Mouse (Mus musculus) forebrain, embryonic 14.5 days (tissue): ENCODE results near the gene Exo5. TPM values are rescaled to one million over a fixed set of nuclear protein-coding genes. Genes with fewer than 3 reads are reported as not detected.

ENCODE experiments used
- ATAC-seq: fragments of 200-750 bp; cut with Nextera tagmentation; 2 replicates; pipeline ENCODE4 v1.8.0; 2017; ENCODE audit warnings: mild to moderate bottlenecking, moderate library complexity
- DNase-seq: peaks from one replicate; pipeline ENCODE4 v3.0.0-alpha.2; 2015; ENCODE audit warnings: low spot score
- H3K27ac ChIP-seq: fragments of 300-500 bp; sonication (generic); 2 replicates; pipeline ENCODE4 v1.5.1; 2014; ENCODE audit warnings: low read depth, mild to moderate bottlenecking, control low read depth, low read length, moderate library complexity
- H3K27me3 ChIP-seq: fragments of 300-500 bp; sonication (generic); replicated peaks from 2 replicates; pipeline ENCODE4 v1.6.1; 2014; ENCODE audit warnings: low read length, control low read depth, mixed read lengths; ENCODE audit not compliant: control insufficient read depth, insufficient read depth
- H3K36me3 ChIP-seq: fragments of 300-500 bp; sonication (generic); 2 replicates; pipeline ENCODE4 v1.6.1; 2014; ENCODE audit warnings: low read length, control low read depth; ENCODE audit not compliant: control insufficient read depth, insufficient read depth
- H3K4me1 ChIP-seq: fragments of 300-500 bp; sonication (generic); 2 replicates; pipeline ENCODE4 v1.6.1; 2014; ENCODE audit warnings: antibody characterized with exemption, low read length, control low read depth; ENCODE audit not compliant: control insufficient read depth, insufficient read depth
- H3K4me2 ChIP-seq: fragments of 300-500 bp; sonication (generic); 2 replicates; pipeline ENCODE4 v1.6.1; 2014; ENCODE audit warnings: mild to moderate bottlenecking, control low read depth, low read length
- H3K4me3 ChIP-seq: fragments of 300-500 bp; sonication (generic); 2 replicates; pipeline ENCODE4 v1.5.1; 2014; ENCODE audit warnings: low read depth, low read length, control low read depth
- H3K9ac ChIP-seq: fragments of 300-500 bp; sonication (generic); 2 replicates; pipeline ENCODE4 v1.6.1; 2014; ENCODE audit warnings: mild to moderate bottlenecking, low read length, control low read depth, moderate library complexity
- H3K9me3 ChIP-seq: fragments of 300-500 bp; sonication (generic); replicated peaks from 2 replicates; pipeline ENCODE4 v1.6.1; 2016; ENCODE audit warnings: low read length, control low read depth, mixed read lengths; ENCODE audit not compliant: control insufficient read depth
- WGBS: fragments of 180-500 bp; shearing (Covaris S2); extraction: QIAGEN DNeasy Blood & Tissue Kit; methylation state at CpG from one replicate; pipeline ENCODE4 v1.1.7; 2014; 5-methylcytosine and 5-hydroxymethylcytosine counted together
- polyA plus RNA-seq: library from polyadenylated mRNA; unstranded; fragments of >200 nt; fragmentation: Nextera tagmentation; extraction: Ambion mirVana; gene quantifications from 2 replicates; pipeline ENCODE4 v1.2.1, GENCODE M21; 2014

Gene Exo5
- polyA plus RNA-seq, 1 experiment from 2014 or later: 41.4 TPM

DNA sequence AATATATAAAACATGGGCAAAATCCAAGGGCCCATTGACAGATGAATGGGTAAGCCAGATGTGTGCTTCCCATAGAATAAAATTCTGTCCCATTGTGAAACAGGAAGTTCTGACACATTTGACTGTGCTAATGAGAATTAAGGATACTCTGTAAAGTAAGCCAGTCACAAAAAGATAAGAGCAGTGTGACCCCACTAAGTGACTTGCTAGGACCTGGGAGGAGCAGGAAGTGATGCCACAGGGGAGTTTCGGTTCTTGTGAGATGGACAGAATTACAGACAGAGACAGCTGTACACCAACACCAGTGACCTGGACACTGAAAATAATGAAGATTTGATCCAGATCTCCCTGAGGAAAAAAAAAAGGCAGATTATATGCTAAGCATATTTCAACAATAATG, 11.0 kb downstream of the Exo5 start:
- H3K4me3 ChIP-seq: no peak overlapping the region
- DNase-seq: no peak
- H3K4me1 ChIP-seq: no peaks in the 10 kb centered on the region
- WGBS: 83% methylated on average over 1 of the region's 1 CpGs
- H3K27ac ChIP-seq: no peak overlapping the region
- H3K4me2 ChIP-seq: no peak overlapping the region
- no peak overlapping the region for H3K9ac ChIP-seq
- H3K9me3 ChIP-seq: no peaks in the 10 kb centered on the region
- no peaks in the 10 kb centered on the region for H3K27me3 ChIP-seq
- ATAC-seq: no peak
- H3K36me3 ChIP-seq: no peaks in the 10 kb centered on the region

DNA sequence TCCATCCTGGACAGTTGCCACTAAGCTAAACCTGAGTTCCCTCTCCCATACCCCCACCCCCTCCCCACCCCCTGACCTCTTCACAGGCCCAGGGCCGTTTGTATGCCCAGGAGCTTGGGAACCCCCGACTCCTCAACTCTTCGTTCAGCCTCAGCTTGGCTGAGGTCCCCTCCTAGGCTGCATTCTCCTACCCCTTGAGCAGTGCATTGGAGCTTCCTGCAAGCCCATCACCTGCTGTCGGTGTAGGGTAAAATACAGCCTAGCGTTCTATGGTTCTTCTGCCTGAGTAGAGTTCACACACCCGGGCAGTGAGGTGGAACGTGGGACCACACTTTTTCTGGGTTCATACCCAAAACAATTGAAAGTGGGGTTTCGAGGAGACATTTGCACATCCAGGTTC, 11.4 kb downstream of the Exo5 start:
- 59% methylated on average over 8 of the region's 8 CpGs for WGBS

DNA sequence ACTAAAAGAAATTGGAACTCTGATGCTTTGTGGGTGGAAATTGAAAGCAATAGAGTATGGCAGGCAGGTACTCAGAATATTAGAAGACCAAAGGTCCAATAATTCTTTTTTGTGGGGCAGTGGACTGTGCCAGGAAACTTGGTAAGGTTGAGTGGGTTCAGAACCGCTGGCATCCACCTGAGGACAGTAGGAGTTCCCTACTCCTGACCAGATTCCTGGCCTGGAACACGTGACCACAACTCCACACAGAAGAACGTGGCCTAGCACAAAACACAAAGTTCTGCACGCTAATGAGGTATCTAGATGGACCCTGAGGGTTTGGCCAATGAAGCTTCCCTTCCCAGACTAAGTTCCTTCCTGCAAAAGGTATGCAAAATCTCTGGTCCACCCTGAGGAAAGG, 12.0 kb downstream of the Exo5 start:
- no peak overlapping the region for H3K4me2 ChIP-seq
- WGBS: 49% methylated on average over 4 of the region's 4 CpGs
- no peaks in the 10 kb centered on the region for H3K36me3 ChIP-seq
- H3K4me1 ChIP-seq: no peaks in the 10 kb centered on the region
- H3K9ac ChIP-seq: no peak overlapping the region
- no peak for DNase-seq
- H3K4me3 ChIP-seq: no peak overlapping the region
- H3K27me3 ChIP-seq: no peaks in the 10 kb centered on the region
- no peaks in the 10 kb centered on the region for H3K9me3 ChIP-seq
- no peak for ATAC-seq
- no peak overlapping the region for H3K27ac ChIP-seq

More for the DNA sequence above, 11.4 kb downstream of the Exo5 start:
- Histone ChIP-seq H3K27me3 (no peaks in the 10 kb centered on the region), H3K4me1 (no peaks in the 10 kb centered on the region), H3K4me2 (no peak overlapping the region), H3K4me3 (no peak overlapping the region), H3K9me3 (no peaks in the 10 kb centered on the region), H3K36me3 (no peaks in the 10 kb centered on the region), H3K9ac (no peak overlapping the region), H3K27ac (no peak overlapping the region)
- no peak for DNase-seq
- ATAC-seq: no peak

DNA sequence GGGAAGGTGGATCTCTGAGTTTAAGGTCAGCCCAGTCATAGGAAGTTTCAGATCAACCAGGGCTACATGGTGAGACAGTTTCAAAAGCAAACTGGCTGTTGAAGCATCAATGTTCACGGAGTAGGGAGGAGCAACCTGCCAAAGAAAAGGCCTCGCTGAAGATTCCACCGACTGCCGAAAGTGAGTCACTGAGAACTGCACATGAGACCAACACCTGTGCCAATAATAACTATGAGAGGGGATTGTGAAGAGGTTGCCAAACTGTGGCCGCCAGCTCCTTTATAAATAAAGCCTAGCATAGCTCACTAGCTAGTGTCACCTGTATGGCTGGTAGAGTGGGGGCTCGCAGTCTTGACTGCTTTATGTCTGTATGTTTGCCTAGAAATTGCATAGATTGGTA, 13.7 kb downstream of the Exo5 start:
- 85% methylated on average over 6 of the region's 6 CpGs for WGBS

DNA sequence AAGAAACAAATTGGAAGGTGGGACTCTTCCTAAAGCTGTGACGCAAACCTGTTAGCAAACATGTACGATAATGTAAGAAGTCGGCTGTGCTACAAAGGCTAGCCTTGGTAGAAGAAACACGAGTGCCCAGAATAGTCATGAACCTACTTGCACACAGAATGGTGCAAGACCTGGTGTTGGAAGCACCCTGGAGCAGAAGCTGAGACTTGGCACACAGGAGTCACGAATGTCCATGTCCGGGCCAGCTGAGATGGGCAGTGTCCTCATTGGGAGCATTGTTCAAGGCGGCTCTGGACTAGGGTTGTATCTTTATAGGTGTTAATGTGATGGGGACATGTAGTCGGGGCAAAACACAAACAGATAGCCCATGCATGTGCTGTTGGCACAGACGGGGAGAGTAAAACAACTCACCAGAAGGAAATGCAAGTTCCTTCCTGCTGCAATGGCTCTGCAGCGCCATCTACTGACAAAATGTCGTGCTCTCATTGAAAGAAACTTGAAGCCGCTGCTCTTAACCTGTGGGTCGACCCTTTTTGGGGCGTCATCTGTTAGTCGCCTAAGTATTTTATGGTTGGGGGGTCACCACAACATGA, 15.2 kb downstream of the Exo5 start:
- no peak overlapping the region; the same call in 1 of the 2 replicates for H3K9ac ChIP-seq
- no peak overlapping the region for H3K27ac ChIP-seq
- DNase-seq (peak; percentile 91), ATAC-seq (peak; percentile 55)
- no peak overlapping the region for H3K4me3 ChIP-seq
- H3K27me3 ChIP-seq: no peaks in the 10 kb centered on the region
- H3K36me3 ChIP-seq: no peaks in the 10 kb centered on the region
- WGBS: 32% methylated on average over 15 of the region's 15 CpGs
- H3K4me1 ChIP-seq: no peaks in the 10 kb centered on the region
- no peaks in the 10 kb centered on the region for H3K9me3 ChIP-seq
- no peak overlapping the region for H3K4me2 ChIP-seq

More for the DNA sequence above, 13.7 kb downstream of the Exo5 start:
- H3K4me3 ChIP-seq: no peak overlapping the region
- ATAC-seq (no peak), DNase-seq (no peak)
- H3K4me1 ChIP-seq: no peaks in the 10 kb centered on the region
- no peak overlapping the region for H3K4me2 ChIP-seq
- H3K9ac ChIP-seq: no peak overlapping the region
- no peaks in the 10 kb centered on the region for H3K9me3 ChIP-seq
- H3K36me3 ChIP-seq: no peaks in the 10 kb centered on the region
- no peak overlapping the region for H3K27ac ChIP-seq
- H3K27me3 ChIP-seq: no peaks in the 10 kb centered on the region

DNA sequence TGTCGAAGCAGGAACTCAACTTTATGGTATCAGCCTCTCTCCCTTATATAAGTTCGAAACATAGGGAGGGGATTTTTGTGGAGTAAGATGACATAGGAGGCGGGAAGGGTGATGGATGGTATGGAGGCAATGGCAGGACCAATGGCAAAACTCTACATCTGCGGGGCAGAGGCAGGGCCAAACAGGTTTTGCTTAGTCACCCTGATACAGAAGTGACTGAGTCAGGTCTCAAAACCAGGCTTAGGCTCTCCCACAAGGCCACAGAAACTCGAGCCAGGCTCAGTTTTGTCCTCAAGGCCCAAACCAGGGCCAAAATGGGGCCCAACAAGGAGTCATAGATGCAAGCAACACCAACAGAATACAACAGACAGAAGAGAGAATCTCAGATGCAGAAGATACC, 19.2 kb downstream of the Exo5 start:
- ATAC-seq (no peak), DNase-seq (no peak)
- no peaks in the 10 kb centered on the region for H3K9me3 ChIP-seq
- H3K27me3 ChIP-seq: no peaks in the 10 kb centered on the region
- no peak overlapping the region for H3K27ac ChIP-seq
- no peak overlapping the region for H3K4me3 ChIP-seq
- H3K9ac ChIP-seq: no peak overlapping the region
- WGBS: 81% methylated on average over 5 of the region's 5 CpGs
- H3K4me2 ChIP-seq: no peak overlapping the region
- no peaks in the 10 kb centered on the region for H3K4me1 ChIP-seq
- H3K36me3 ChIP-seq: no peaks in the 10 kb centered on the region

DNA sequence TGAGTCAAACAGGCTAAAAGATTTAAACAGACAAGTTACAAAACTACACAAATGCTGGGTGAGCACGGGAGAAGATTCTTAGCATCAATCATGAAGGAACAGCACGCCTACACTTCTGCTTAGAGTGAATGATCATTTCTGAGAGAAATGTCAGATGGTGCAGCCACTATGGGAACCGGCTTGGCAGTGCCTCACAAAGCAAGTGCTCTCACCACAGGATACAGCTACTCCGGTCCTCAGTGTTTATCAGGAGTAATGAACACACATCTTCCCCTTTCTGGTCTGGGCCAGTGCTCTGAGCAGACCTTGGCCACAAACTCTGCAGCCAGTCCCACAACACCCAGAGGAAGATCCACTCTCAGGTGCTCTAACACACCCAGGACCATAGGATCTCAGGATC, 20.3 kb downstream of the Exo5 start:
- ATAC-seq (no peak), DNase-seq (no peak)
- no peaks in the 10 kb centered on the region for H3K27me3 ChIP-seq
- no peak overlapping the region for H3K4me3 ChIP-seq
- H3K9me3 ChIP-seq: no peaks in the 10 kb centered on the region
- 82% methylated on average over 4 of the region's 4 CpGs for WGBS
- H3K9ac ChIP-seq: no peak overlapping the region
- no peaks in the 10 kb centered on the region for H3K4me1 ChIP-seq
- no peak overlapping the region for H3K4me2 ChIP-seq
- no peak overlapping the region for H3K27ac ChIP-seq
- no peaks in the 10 kb centered on the region for H3K36me3 ChIP-seq

DNA sequence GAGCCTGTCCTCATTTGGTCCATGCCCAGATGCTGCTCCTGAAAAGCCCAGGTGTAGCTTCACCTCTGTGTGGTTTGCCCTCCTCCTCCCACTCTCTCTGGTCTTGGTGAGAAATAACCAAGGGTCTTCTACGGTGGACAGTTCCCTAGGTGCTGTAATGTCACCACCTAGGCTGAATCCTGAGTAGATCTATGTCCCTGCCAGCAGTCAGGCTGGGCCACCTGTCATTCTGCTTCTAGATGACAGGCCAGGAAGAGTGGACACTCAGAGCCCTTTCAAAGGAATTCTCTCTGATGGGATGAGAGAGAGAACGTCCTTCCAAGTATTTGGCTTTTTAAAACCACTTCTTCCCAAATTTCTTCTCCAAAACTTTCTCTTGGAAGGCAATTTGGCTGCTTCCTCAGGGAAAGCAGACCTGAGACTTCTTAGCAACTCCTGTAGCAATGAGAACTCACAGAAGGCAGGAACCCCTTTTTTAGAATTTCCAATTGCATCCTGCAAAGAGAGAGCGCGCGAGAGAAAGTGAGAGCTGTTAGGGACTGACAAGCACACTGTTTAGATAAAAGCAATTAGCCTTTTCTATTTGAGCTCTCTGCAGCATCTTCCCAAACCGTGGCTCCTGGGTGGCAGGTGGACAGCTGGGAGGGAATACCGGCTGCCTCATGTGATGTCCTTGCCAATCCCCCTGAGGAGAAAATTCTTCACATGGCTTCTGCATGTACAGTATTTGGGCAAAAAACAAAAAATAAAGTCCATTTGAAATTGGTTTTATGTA, 28.8 kb downstream of the Exo5 start:
- Histone ChIP-seq H3K9me3 (no peaks in the 10 kb centered on the region), H3K4me3 (no peak overlapping the region), H3K36me3 (no peaks in the 10 kb centered on the region), H3K27ac (no peak overlapping the region), H3K4me2 (no peak overlapping the region), H3K9ac (no peak overlapping the region), H3K4me1 (no peaks in the 10 kb centered on the region), H3K27me3 (no peaks in the 10 kb centered on the region)
- DNase-seq (no peak), ATAC-seq (no peak)
- 82% methylated on average over 7 of the region's 7 CpGs for WGBS

DNA sequence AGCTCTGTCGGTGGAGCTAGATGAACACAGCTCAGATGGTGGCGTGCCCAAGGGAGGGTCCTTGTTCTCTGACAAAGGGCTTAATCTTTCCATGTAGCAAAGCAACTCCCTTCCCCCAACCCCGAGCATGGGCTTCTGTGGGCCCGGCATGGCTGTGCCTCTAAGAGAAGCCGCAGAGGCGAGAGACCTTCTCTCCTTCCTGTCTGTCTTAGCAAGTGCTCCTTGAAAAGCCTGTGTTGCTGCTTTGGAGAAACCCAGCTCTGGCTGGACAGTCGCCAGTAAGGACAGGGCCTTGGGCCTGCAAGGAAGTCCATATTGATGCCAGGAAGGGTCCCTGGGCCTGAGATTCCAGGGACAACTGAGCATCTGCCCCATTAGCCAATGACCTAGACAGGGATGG, 29.6 kb downstream of the Exo5 start:
- H3K27me3 ChIP-seq: no peaks in the 10 kb centered on the region
- DNase-seq (no peak), ATAC-seq (no peak)
- WGBS: 61% methylated on average over 7 of the region's 7 CpGs
- no peak overlapping the region for H3K4me2 ChIP-seq
- H3K9me3 ChIP-seq: no peaks in the 10 kb centered on the region
- H3K9ac ChIP-seq: no peak overlapping the region
- no peak overlapping the region for H3K4me3 ChIP-seq
- no peaks in the 10 kb centered on the region for H3K4me1 ChIP-seq
- H3K36me3 ChIP-seq: no peaks in the 10 kb centered on the region
- H3K27ac ChIP-seq: no peak overlapping the region
